Mouse (Mus musculus) lung, postnatal 25 days (tissue): ENCODE data around the gene Kctd12.
A peak's percentile ranks its signal among the peaks of the same experiment; 100 is the strongest.

Source experiments
- DNase-seq: peaks from one replicate; pipeline ENCODE4 v3.0.0; 2022; ENCODE audit warnings: low spot score

The Kctd12 gene

GRCm38 (mm10) chr14:102982627-102983540, at the start of gene Kctd12:
Gene Kctd12, minus strand, starts transcription at chr14:102982637.
- peak; percentile 90 for DNase-seq

GRCm38 (mm10) chr14:103029203-103029602, 46.8 kb upstream of the Kctd12 start:
- no peak for DNase-seq

- no peak for DNase-seq
Observed at GRCm38 (mm10) chr14:103020046-103020445, 37.6 kb upstream of the Kctd12 start.

GRCm38 (mm10) chr14:103017009-103017408, 34.6 kb upstream of the Kctd12 start:
- no peak for DNase-seq

- DNase-seq: peak; percentile 69
Observed at GRCm38 (mm10) chr14:103012563-103013150, 30.2 kb upstream of the Kctd12 start.

- DNase-seq: no peak
Observed at GRCm38 (mm10) chr14:103011782-103012181, 29.3 kb upstream of the Kctd12 start.

GRCm38 (mm10) chr14:103007737-103008136, 25.3 kb upstream of the Kctd12 start:
- DNase-seq: peak; percentile 37

- peak; percentile 76 for DNase-seq
Observed at GRCm38 (mm10) chr14:102994662-102995561, 12.5 kb upstream of the Kctd12 start.

- DNase-seq: no peak
Observed at GRCm38 (mm10) chr14:102990765-102991164, 8.3 kb upstream of the Kctd12 start.

- DNase-seq: no peak
Observed at GRCm38 (mm10) chr14:102989866-102990265, 7.4 kb upstream of the Kctd12 start.

GRCm38 (mm10) chr14:102989254-102989653, 6.8 kb upstream of the Kctd12 start:
- no peak for DNase-seq

- DNase-seq: no peak
Observed at GRCm38 (mm10) chr14:102987626-102988025, 5.2 kb upstream of the Kctd12 start.

- no peak for DNase-seq
Observed at GRCm38 (mm10) chr14:102983686-102984085, 1.2 kb upstream of the Kctd12 start.

- DNase-seq: no peak
Observed at GRCm38 (mm10) chr14:102982016-102982626, 316 bp downstream of the Kctd12 start.

- DNase-seq: peak; percentile 68
Observed at GRCm38 (mm10) chr14:102981441-102982015, 909 bp downstream of the Kctd12 start.

- DNase-seq: no peak
Observed at GRCm38 (mm10) chr14:102980986-102981385, 1.5 kb downstream of the Kctd12 start.

- DNase-seq: peak; percentile 24
Observed at GRCm38 (mm10) chr14:102980481-102980880, 2.0 kb downstream of the Kctd12 start.

GRCm38 (mm10) chr14:102979831-102980230, 2.6 kb downstream of the Kctd12 start:
- DNase-seq: peak; percentile 18

GRCm38 (mm10) chr14:102975865-102976264, 6.6 kb downstream of the Kctd12 start:
- peak; percentile 69 for DNase-seq

GRCm38 (mm10) chr14:102968824-102969223, 13.6 kb downstream of the Kctd12 start:
- DNase-seq: no peak

- no peak for DNase-seq
Observed at GRCm38 (mm10) chr14:102966241-102966640, 16.2 kb downstream of the Kctd12 start.
